Mouse (Mus musculus) hindbrain, embryonic 14.5 days (tissue): ENCODE measurements around the gene Trim68. TPM values are rescaled to one million over a fixed set of nuclear protein-coding genes. Genes with fewer than 3 reads are reported as not detected.
A peak's percentile ranks its signal among the peaks of the same experiment; 100 is the strongest.
"Not testable (repeated sequence)": the region's sequence is repeated elsewhere in the genome, so short reads cannot be mapped to it uniquely, and the experiment has no call there.

Experiments
- ATAC-seq: fragments of 200-750 bp; cut with Nextera tagmentation; 2 replicates; pipeline ENCODE4 v1.8.0; 2017; ENCODE audit warnings: moderate number of reproducible peaks, mild to moderate bottlenecking, moderate TSS enrichment, moderate library complexity; ENCODE audit not compliant: low FRiP score
- DNase-seq: peaks from one replicate; pipeline ENCODE4 v3.0.0-alpha.2; 2015; ENCODE audit warnings: low spot score
- H3K27ac ChIP-seq: fragments of 300-500 bp; sonication (generic); 2 replicates; pipeline ENCODE4 v1.5.1; 2014; ENCODE audit warnings: mild to moderate bottlenecking, moderate library complexity
- H3K27me3 ChIP-seq: fragments of 300-500 bp; sonication (generic); 2 replicates; pipeline ENCODE4 v1.6.1; 2014; ENCODE audit warnings: mild to moderate bottlenecking, low read length, mixed read lengths; ENCODE audit not compliant: control insufficient read depth, insufficient read depth
- H3K36me3 ChIP-seq: fragments of 300-500 bp; sonication (generic); replicated peaks from 2 replicates; pipeline ENCODE4 v1.6.1; 2014; ENCODE audit not compliant: control insufficient read depth, insufficient read depth
- H3K4me1 ChIP-seq: fragments of 300-500 bp; sonication (generic); replicated peaks from 2 replicates; pipeline ENCODE4 v1.6.1; 2014; ENCODE audit warnings: antibody characterized with exemption, low read length, mixed read lengths; ENCODE audit not compliant: control insufficient read depth, insufficient read depth
- H3K4me2 ChIP-seq: fragments of 300-500 bp; sonication (generic); replicated peaks from 2 replicates; pipeline ENCODE4 v1.6.1; 2014; ENCODE audit warnings: mild to moderate bottlenecking, moderate library complexity
- H3K4me3 ChIP-seq: fragments of 300-500 bp; sonication (generic); replicated peaks from 2 replicates; pipeline ENCODE4 v1.5.1; 2014; ENCODE audit warnings: mild to moderate bottlenecking, low read length
- H3K9ac ChIP-seq: fragments of 300-500 bp; sonication (generic); 2 replicates; pipeline ENCODE4 v1.6.1; 2014
- H3K9me3 ChIP-seq: fragments of 300-500 bp; sonication (generic); 2 replicates; pipeline ENCODE4 v1.6.1; 2016; ENCODE audit warnings: low read length; ENCODE audit not compliant: control insufficient read depth
- whole genome bisulfite sequencing: fragments of 180-500 bp; shearing (Covaris S2); extraction: QIAGEN DNeasy Blood & Tissue Kit; methylation state at CpG from one replicate; pipeline ENCODE4 v1.1.7; 2014; 5-methylcytosine and 5-hydroxymethylcytosine counted together
- polyA plus RNA-seq: library from polyadenylated mRNA; unstranded; fragments of >200 nt; fragmentation: Nextera tagmentation; extraction: Ambion mirVana; gene quantifications from 2 replicates; pipeline ENCODE4 v1.2.1, GENCODE M21; 2014

The Trim68 gene
- polyA plus RNA-seq, 1 experiment from 2014 or later, result 8.3 TPM

- no peak overlapping the region for H3K27ac ChIP-seq
- WGBS, result 62% methylated on average over 2 of the region's 2 CpGs
- H3K9me3 ChIP-seq, result no peaks in the 10 kb centered on the region
- ATAC-seq (no peak), DNase-seq (peak; percentile 64)
- H3K9ac ChIP-seq, result no peak overlapping the region
- no peaks in the 10 kb centered on the region for H3K27me3 ChIP-seq
- no peak overlapping the region for H3K4me3 ChIP-seq
- H3K4me1 ChIP-seq, result no peaks in the 10 kb centered on the region
- H3K36me3 ChIP-seq, result no peaks in the 10 kb centered on the region
- H3K4me2 ChIP-seq, result no peak overlapping the region
Measured at GRCm38 (mm10) chr7:102665378-102665777, 21.7 kb downstream of the Trim68 start.

- no peak for DNase-seq
- Histone ChIP-seq H3K4me2 (no peak within 1 kb of the TSS), H3K36me3 (no peaks in the 10 kb centered on the region), H3K9ac (no peak within 1 kb of the TSS), H3K4me1 (no peaks in the 10 kb centered on the region), H3K4me3 (no peak within 1 kb of the TSS), H3K9me3 (no peaks in the 10 kb centered on the region), H3K27me3 (no peaks in the 10 kb centered on the region), H3K27ac (no peak within 1 kb of the TSS)
- no peak for ATAC-seq
- WGBS, result 33% methylated on average over 3 of the region's 3 CpGs
Measured at GRCm38 (mm10) chr7:102664599-102664998, 22.5 kb downstream of the Trim68 start, which contains the start of gene Olfr556. TSS of gene Olfr556 (plus strand) at chr7:102664899.

- Histone ChIP-seq H3K9me3 (no peaks in the 10 kb centered on the region), H3K4me1 (no peaks in the 10 kb centered on the region), H3K27ac (no peak within 1 kb of the TSS), H3K9ac (no peak within 1 kb of the TSS), H3K4me3 (no peak within 1 kb of the TSS), H3K4me2 (no peak within 1 kb of the TSS), H3K36me3 (no peaks in the 10 kb centered on the region), H3K27me3 (no peaks in the 10 kb centered on the region)
- no peak for ATAC-seq
- WGBS, result 63% methylated on average over 1 of the region's 1 CpGs
- no peak for DNase-seq
Measured at GRCm38 (mm10) chr7:102658523-102658922, 28.6 kb downstream of the Trim68 start, which contains the start of gene Olfr555. TSS of gene Olfr555 (plus strand) at chr7:102658823.

GRCm38 (mm10) chr7:102644945-102645344 lies 42.2 kb downstream of the Trim68 start:
- 99% methylated on average over 3 of the region's 4 CpGs for WGBS
- not testable (repeated sequence) for H3K4me1 ChIP-seq, ATAC-seq, H3K9ac ChIP-seq, H3K4me3 ChIP-seq, H3K36me3 ChIP-seq, H3K27me3 ChIP-seq, H3K27ac ChIP-seq, H3K9me3 ChIP-seq, H3K4me2 ChIP-seq, DNase-seq

GRCm38 (mm10) chr7:102638132-102638531 lies 49.0 kb downstream of the Trim68 start, which contains the start of gene Olfr554:
TSS of gene Olfr554 (plus strand) at chr7:102638432.
- no peak within 1 kb of the TSS for H3K27ac ChIP-seq
- H3K4me1 ChIP-seq, result no peaks in the 10 kb centered on the region
- no peak for DNase-seq
- no peak within 1 kb of the TSS for H3K4me3 ChIP-seq
- H3K9me3 ChIP-seq, result no peaks in the 10 kb centered on the region
- no peak within 1 kb of the TSS for H3K4me2 ChIP-seq
- H3K36me3 ChIP-seq, result no peaks in the 10 kb centered on the region
- no peak within 1 kb of the TSS for H3K9ac ChIP-seq
- H3K27me3 ChIP-seq, result no peaks in the 10 kb centered on the region
- no peak for ATAC-seq
- WGBS, result 96% methylated on average over 1 of the region's 1 CpGs

- no peaks in the 10 kb centered on the region for H3K9me3 ChIP-seq
- no peaks in the 10 kb centered on the region for H3K27me3 ChIP-seq
- H3K4me1 ChIP-seq, result no peaks in the 10 kb centered on the region
- H3K4me2 ChIP-seq, result no peak overlapping the region
- DNase-seq (peak; percentile 31), ATAC-seq (no peak)
- no peaks in the 10 kb centered on the region for H3K36me3 ChIP-seq
- no peak overlapping the region for H3K4me3 ChIP-seq
- H3K9ac ChIP-seq, result no peak overlapping the region
- no peak overlapping the region for H3K27ac ChIP-seq
- 43% methylated on average over 3 of the region's 3 CpGs for WGBS
Measured at GRCm38 (mm10) chr7:102636665-102637064, 50.5 kb downstream of the Trim68 start.

Other genes starting within 250 kb of the Trim68 start
- 44.1 and 54.6 TPM in 2 replicates for gene Rrm1, start 245.6 kb downstream of the Trim68 start, polyA plus RNA-seq
- 0.18 and 0.39 TPM in 2 replicates for gene Olfr543, start 205.6 kb downstream of the Trim68 start, polyA plus RNA-seq
- gene Olfr544, start 199.0 kb downstream of the Trim68 start, polyA plus RNA-seq, result 0.09 and 0.11 TPM in 2 replicates
- 0.17 and 0.23 TPM in 2 replicates for gene Olfr545, start 187.8 kb downstream of the Trim68 start, polyA plus RNA-seq
- gene Olfr547, start 152.6 kb downstream of the Trim68 start, polyA plus RNA-seq, result not detected in 2 replicates
- gene Olfr548-ps1, start 146.4 kb downstream of the Trim68 start, polyA plus RNA-seq, result not detected in 2 replicates
- not detected in 2 replicates for gene Olfr549, start 137.5 kb downstream of the Trim68 start, polyA plus RNA-seq
- gene Trim21, start 121.8 kb downstream of the Trim68 start, polyA plus RNA-seq, result 0.11 and 0.57 TPM in 2 replicates
- gene Olfr550, start 115.9 kb downstream of the Trim68 start, polyA plus RNA-seq, result not detected in 2 replicates
- gene Olfr551, start 95.4 kb downstream of the Trim68 start, polyA plus RNA-seq, result not detected in 2 replicates
- gene Olfr552, start 89.6 kb downstream of the Trim68 start, polyA plus RNA-seq, result not detected in 2 replicates
- not detected in 2 replicates for gene Olfr553, start 69.1 kb downstream of the Trim68 start, polyA plus RNA-seq
- not detected in 2 replicates for gene Olfr554, start 48.9 kb downstream of the Trim68 start, polyA plus RNA-seq
- gene Olfr555, start 28.5 kb downstream of the Trim68 start, polyA plus RNA-seq, result not detected in 2 replicates
- not detected in 2 replicates for gene Olfr556, start 22.4 kb downstream of the Trim68 start, polyA plus RNA-seq
- not detected in 2 replicates for gene Olfr557, start 8.6 kb upstream of the Trim68 start, polyA plus RNA-seq
- gene Olfr558, start 14.9 kb upstream of the Trim68 start, polyA plus RNA-seq, result 0.08 and 0.22 TPM in 2 replicates
- gene Olfr33, start 31.7 kb upstream of the Trim68 start, polyA plus RNA-seq, result not detected in 2 replicates
- gene Olfr559, start 40.2 kb upstream of the Trim68 start, polyA plus RNA-seq, result not detected in 2 replicates
- gene Olfr560, start 72.0 kb upstream of the Trim68 start, polyA plus RNA-seq, result not detected in 2 replicates
- gene Olfr78, start 72.1 kb upstream of the Trim68 start, polyA plus RNA-seq, result 0.13 and 0.17 TPM in 2 replicates
- not detected in 2 replicates for gene Olfr561, start 83.9 kb upstream of the Trim68 start, polyA plus RNA-seq
- gene Olfr564, start 116.2 kb upstream of the Trim68 start, polyA plus RNA-seq, result not detected in 2 replicates
- not detected in 2 replicates for gene Olfr566, start 171.4 kb upstream of the Trim68 start, polyA plus RNA-seq
- gene Olfr568, start 189.8 kb upstream of the Trim68 start, polyA plus RNA-seq, result not detected in 2 replicates
- not detected in 2 replicates for gene Olfr569, start 203.6 kb upstream of the Trim68 start, polyA plus RNA-seq
- gene Olfr570, start 207.2 kb upstream of the Trim68 start, polyA plus RNA-seq, result 0.25 TPM in 1 of 2 replicates, not detected in the other
- not detected in 2 replicates for gene Olfr571, start 230.2 kb upstream of the Trim68 start, polyA plus RNA-seq
- not detected in 2 replicates for gene Olfr572, start 237.1 kb upstream of the Trim68 start, polyA plus RNA-seq